Mouse (Mus musculus) G1E (cell line): ENCODE data around the gene Smarca4.

Experiments
- CTCF ChIP-seq: IDR thresholded peaks from 2 replicates; pipeline ENCODE4 v1.5.1; 2012; ENCODE audit warnings: low read depth, low read length, inconsistent platforms, mixed read lengths
- GATA1 ChIP-seq: IDR thresholded peaks from 2 replicates; pipeline ENCODE4 v1.6.1; 2012; ENCODE audit warnings: borderline replicate concordance, low read length, inconsistent platforms, mixed read lengths

DNA sequence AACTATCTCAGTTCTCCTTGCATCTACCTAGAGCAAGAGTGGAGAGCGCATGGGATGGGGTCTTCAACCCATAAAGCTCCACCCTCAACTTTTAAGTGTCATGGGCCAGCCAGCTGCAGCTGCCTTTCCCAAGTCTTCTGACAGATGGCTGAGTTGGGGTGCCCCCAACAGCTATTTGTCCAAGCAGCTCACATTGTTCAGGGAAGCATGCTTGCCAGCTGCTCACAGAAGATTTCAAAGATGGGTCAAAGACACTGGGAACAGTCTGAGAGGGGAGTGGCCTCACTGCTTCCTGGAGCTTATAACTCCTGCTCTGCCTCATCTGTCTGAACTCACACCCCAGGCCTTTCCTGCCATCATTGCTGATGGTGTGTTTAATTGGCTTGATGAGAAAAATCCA is 39.7 kb upstream of the Smarca4 start:
- TF ChIP-seq CTCF: no peak
- TF ChIP-seq GATA1: no peak
